Mouse (Mus musculus) layer of hippocampus, postnatal 36 days (tissue): Measurements from ENCODE around the gene Pgp. TPM values are rescaled to one million over a fixed set of nuclear protein-coding genes. Genes with fewer than 3 reads are reported as not detected.
"Not testable (repeated sequence)": the region's sequence is repeated elsewhere in the genome, so short reads cannot be mapped to it uniquely, and the experiment has no call there.

Experiments
- DNase-seq, 2 experiments: peaks; one replicate each; pipeline ENCODE4 v3.0.0; 2022
- total RNA-seq, 2 experiments: library from RNA; stranded (reverse); gene quantifications; 2 replicates each; pipeline ENCODE4 v1.2.3; 2021

The Pgp gene
- 10 to 100 TPM; 62.3 to 66.4 TPM for total RNA-seq

DNA sequence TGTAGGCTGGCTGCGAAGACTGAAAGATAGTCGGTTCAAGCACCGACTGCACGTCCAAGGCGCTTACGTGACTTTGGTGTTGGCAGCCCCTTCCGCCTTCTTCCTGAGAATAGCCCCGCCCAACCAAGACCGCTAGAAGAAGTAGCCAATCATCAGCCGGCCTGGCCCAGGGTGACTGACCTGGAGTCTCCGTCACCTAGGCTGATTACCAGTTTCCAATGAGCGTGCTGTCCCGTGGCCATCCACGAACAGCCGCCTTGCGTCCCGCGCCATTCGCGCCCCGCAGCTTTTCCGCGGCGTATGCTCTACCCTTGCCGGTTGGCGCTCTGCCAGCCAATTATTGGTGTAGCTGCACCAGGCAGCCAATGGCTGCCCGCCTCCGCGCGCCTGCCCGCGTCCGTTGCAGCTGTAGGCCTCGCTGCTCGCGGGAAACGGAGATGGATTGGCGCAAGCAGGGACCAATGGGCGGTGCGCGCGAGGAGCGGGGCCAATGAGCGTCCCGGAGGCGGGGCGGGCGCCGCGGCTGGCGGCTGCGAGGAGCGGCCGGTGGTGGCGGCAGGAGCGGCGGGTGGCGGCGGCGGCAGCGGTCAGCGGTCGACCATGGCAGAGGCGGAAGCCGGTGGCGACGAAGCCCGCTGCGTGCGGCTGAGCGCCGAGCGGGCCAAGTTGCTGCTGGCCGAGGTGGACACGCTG, at the start of gene Pgp, which contains the start of gene E4f1:
Gene Pgp, plus strand, starts transcription at position 483 of the 693 bp plus-strand sequence.
Gene E4f1, minus strand, starts transcription at position 404 of the 693 bp plus-strand sequence.
- DNase-seq: peak; percentile 99

DNA sequence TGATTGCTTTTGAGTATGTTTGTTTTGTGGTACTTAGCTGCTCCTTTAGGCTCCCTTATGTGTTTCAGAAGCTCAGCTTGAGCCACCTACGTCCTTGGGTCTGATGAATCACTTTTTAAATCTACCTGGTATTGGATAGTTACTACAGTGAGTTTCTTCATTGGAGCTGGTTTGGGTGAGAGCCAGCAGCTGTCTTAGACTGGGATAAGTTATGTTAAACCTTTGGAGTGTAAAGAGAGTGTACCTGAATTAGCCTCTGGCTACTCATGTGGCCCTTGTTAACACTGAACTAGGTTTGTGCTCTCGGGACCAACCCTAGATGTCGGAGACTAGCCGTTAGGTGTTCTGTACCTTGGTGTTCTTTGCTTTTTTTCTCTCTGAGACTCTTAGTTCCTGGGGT, 47.1 kb upstream of the Pgp start:
- no peak for DNase-seq

DNA sequence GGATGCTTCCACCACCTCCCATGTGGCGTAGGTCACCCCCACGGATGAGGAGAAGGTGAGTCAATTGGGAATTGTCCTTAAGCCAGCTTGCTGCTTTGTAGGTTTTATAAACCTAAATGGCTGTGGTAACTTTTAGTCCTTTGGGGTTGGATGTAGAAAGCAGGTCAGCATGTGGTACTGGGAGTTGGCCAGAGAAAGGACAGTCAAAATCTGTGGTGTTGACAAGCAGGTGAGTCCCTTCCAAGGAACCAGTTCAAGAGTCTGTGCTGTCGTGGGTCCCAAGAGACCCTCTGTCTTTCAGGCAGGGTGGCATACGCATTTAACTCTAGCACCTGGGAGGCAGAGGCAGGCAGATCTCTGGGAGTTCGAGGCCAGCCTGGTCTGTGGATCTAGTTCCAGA, 45.7 kb upstream of the Pgp start:
- no peak for DNase-seq

DNA sequence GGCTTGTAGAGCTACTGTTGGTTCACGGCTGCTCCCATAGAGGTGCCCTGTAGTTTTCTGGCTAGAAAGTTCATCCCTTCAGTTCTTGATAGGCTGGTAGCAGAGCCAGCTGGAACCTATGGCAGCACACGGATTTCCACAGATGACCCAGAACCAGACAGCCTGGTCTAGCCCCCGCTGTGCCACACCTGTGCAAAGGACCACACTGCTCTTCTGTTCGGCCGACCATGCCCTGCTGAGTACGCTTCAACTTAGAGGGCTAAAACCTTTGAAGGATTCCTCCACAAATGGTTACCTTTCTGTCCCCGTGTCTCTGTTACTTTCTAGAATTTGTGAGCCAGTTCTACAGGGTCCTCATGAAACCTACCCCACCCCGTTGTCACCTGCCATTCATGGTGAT, 44.9 kb upstream of the Pgp start:
- not testable (repeated sequence) for DNase-seq

DNA sequence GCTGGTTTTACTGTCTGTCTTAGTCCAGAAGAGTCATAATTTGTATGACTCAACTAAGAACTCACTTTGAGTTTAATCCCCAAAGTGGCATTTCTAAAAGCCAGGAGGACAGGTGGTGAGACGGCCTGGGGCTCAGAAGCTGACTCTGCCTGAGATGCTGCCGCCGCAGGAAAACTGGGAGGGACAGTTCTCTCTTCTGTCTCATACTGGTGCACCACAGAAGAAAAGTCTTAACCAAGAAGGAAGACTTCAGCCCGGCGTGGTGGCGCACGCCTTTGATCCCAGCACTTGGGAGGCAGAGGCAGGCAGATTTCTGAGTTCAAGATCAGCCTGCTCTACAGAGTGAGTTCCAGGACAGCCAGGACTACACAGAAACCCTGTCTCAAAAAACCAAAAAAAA, 44.3 kb upstream of the Pgp start:
- no peak for DNase-seq

DNA sequence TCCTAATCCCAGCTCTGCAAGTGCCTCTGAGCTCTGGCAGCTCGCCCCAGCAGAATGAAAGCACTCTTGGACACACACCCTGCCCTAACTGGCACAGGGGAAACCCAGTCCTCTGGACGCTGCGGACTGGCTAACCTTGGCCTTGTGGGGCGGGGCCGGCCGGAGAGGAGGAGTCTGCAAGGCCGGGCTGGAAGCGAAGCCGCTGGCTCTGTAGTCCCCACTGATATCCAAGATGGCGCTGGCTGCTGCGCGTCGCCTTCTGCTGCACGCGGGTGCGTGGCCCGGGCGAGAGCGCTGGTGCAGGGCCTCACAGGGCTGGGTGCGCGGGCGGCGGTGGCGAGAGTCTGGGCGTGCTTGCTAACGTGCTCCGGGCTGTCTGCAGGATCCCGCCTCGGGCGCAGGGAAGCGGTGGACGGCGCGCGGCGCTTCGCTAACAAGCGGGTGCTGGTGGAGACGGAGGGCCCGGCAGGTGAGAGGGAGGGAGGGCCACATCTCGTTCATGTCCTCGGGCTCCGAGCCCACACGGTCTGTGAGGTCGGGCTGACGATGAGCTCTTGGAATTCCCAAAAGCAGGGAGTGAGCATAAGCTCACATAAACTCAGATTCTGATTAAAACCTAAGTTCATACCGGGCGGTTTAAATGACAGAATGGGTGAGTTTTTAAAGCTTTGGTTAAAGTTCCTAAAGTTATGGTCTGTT, 43.6 kb upstream of the Pgp start, which contains the start of gene Eci1:
Gene Eci1, plus strand, starts transcription at position 171 of the 699 bp plus-strand sequence.
- DNase-seq: peak; percentile 91 to 92

DNA sequence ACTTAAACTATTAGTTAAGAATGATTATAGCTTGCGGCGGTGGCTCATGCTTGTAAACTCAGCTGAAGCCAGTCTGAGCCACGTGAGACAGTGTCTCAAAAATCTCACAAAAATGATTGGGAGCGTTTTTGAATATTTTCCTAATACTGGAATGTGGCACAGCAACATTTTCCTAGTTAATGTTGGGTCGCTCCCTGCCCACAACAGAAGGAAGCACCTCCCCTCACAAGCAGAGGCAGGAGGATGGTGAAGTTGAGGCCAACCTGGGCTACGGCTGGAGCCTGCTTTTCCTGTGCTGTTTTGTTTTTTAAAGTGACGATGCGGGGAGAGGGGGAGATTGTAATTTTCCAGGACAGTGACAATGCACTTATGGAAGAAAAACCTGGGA, 43.0 kb upstream of the Pgp start:
- no peak for DNase-seq

DNA sequence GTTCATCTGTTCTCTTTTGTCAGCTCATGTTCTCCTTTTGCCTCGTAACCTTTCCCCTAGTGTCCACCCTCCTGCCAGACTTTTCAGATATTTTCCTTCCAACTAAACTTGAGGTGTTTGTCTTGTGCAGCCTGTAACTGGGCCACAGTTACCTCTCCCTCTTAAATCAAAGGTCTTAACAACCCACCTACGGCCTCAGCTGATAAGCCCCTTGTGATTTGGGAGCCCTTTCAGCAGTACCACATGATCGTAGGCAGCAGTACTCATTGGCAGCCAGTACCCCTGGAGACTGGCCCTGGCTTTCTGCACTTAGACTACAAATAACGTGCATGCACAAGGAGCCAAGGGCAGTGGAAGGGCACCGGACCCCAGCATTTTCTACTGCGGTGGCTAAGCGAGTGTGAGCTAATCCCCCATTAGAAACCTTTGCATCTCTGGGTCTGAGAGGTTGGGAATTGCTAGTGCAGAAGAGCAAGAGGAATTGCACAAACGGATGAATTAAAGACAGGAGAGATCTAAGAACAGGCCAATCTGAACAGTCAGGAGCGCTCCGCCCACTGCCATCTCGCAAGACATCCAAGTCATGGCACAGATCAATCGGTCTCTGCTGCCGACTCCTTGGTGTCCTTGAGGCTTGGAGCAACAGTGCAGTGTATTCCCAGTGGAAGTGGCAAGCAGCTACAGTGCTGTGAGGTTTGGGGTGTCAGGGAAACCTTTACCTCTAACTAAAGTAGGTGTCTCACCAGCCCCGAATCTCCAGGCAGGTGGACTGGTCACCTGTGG, 40.8 kb upstream of the Pgp start:
- no peak for DNase-seq

DNA sequence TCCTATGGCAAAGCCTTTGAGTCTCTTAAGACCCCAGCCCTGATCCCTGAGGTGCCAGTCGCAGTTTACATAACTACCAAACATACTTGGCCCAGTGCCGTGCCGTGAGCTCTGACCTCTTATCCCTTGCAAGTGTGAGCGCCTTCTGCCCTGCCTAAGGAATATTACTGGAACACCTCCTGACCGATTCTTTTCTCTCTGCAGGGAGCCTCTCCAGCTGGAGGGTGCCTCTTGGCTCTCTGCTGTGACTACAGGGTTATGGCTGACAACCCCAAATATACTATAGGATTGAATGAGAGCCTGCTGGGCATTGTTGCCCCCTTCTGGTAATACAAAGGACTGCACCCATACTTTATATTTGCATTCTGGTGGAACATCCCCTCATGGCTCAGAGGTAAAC, 33.2 kb upstream of the Pgp start:
- no peak for DNase-seq

DNA sequence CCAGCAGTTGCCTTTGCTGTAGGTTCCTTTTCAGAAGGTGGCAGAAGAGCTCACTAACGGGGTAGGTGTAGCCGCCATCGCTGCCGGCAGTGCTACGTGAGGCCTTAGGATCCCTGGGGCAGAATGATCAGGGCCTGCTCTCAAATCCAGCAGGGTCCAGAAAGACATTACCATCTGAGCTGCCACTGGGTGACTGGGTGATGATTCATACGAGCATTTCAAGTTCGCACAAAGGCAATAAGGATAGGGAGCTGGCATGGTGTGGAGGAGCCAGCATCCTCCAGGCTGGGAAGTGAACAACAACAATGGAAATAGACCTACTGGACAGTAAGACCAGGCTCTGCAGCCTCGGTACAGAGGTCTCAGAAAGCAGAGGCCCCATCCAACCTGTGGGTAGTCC, 29.8 kb upstream of the Pgp start:
- no peak for DNase-seq

DNA sequence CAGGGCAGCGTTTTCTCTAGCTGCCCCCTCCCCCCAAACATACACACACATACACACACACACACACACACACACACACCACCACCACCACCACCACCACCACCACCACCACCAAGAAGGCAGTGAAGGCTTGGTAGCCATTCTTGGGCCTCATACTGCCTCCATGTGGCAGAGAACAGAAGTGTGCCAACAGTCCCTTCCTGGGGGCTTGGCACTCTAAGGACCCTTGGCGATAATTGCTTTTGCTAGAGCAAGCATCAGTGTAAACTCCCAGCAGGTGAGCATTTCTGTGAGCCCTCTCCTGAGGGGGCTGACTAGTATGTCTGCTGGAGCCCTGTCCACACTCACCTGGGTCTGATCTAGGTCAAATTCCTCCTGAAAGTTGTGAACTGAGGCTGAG, 29.0 kb upstream of the Pgp start:
- DNase-seq: no peak

DNA sequence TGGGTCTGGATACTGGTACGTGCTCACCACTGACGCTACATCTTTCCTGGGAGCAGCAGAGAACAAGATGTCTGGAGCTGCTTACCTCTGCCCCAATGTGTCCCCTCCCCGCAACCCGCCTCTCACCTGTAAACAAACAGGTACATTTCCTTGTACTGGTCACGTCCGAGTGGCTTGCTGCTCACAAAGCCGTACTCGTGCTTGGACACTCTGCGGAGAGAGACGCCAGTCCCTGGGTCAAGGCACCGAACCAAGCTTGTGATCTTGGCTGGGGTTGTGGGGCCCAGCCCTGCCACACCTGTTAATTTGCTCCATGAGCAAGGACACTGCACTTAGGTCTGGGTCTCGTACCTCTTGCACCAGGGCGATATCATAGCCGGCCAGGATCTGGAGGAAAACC, 28.1 kb upstream of the Pgp start:
- DNase-seq: no peak

DNA sequence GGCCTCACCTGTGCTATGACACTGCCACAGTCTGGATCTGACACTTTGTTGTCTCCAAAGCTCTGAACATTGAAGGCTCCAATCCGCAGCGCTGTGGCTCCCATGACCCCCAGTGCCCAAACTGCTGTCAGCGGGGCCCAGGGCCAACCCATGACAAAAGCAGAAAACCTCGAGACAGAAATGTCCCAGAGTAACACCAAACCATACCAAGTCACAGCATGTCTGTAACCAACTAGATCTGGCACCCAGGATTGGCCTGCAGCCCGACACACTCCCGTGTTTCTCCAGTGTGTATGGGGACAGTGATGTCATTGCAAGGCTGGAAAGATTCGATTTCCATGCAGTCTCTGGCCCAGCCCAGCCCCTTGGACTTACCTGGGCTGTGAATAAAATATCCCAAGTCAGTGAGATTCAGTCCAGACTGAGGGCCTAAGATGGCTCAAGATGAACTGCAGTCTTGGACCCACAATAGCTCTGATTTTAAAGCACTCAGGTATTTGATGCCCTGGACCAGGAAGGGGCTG, 27.5 kb upstream of the Pgp start, which contains the start of gene Dnase1l2:
Gene Dnase1l2, minus strand, starts transcription at position 474 of the 524 bp plus-strand sequence.
- DNase-seq: no peak

DNA sequence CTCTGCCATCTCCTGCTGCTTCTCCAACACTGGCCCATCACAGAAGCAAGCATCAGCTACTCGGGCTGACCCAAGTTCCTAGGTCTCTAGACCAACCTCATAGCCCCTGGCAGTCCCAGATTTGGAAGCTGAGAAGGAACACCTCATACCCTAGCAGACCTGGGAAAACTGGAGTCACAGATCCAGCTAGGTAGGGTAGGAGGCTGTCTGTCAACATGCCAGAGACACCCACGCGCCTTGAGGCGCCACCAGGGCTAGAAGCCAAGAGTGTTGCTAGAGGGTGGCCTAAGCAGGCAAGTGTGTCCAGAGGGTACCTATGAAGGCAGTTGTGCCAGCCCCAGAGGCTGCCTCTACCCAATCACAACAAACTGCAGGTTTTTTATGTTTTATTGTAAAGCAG, 26.8 kb upstream of the Pgp start:
- DNase-seq: peak in 1 of 2 experiments; percentile 35

DNA sequence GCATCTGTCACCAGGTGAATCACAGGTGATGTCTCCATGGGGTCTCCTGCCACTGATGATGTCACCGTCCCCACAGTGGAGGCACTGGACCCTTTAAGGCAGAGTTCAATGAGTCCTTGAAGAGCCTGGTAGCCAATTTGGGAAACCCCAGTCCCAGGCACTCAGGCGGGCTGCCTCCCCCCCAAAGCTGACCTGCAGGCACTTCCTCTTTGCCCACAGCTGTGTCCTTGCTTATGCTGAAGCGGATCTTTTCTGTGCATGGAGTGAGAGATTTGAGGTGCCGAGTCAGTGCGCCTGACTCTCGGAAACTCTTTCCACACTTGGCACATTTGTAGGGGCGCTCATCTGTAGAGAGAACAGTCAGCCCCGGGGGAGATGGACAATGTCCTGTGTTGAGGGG, 23.6 kb upstream of the Pgp start:
- no peak for DNase-seq

DNA sequence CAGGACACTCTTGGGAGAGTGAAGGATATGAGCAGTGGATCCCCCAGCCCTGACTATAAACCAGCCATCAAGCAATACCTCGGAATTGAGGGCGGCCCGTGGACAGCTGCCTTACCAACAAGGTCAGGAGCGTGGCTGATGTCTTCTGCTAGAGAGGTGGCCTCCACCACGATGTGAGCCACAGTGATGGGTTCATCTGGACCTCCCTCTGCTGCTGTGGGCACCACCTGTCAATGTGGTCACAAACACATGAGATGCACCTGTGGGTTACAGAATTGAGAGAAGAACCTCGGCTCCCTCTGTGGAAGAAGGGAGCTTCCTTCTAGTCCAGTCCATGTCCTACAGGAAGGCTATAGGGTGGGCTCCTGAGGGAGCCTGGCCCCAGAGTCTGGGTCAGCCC, 20.7 kb upstream of the Pgp start:
- DNase-seq: no peak

DNA sequence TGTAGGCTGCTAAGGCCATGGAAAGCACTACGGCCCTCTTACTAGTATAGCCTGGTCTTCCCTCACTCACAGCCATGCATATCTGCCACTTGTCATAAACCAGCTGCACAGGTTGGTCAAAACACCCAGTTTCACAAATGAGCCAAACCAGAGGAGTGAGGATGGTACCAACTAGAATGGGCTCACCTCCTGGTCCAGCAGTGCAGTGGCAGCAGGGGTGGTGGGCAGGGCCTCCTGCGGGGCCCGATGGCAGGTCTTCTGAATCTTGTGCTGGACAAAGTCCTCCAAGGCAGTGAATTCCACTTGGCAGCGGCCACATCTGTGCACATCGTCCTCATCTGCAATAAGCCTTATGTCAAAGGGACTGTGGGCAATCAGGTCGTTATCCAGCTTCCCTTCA, 19.0 kb upstream of the Pgp start:
- DNase-seq: no peak

DNA sequence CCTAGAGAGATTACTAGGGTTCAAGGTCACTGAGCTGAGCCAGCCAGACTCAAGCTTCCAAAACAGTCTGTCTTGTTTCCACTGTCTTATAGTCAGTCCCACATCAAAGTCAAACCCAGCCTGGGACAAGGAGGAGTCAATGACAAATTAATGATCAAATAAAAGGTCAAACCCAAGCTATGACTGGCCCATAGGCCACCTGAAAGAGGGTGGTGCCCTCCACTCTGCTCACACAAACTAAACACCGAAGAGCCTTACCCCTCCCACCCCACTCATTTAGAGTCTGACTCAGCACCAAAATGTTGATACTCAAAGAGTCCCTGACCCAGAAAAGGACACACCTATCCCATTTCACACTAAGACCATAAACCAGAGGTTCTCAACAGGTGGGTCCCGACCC, 16.8 kb upstream of the Pgp start:
- no peak for DNase-seq

DNA sequence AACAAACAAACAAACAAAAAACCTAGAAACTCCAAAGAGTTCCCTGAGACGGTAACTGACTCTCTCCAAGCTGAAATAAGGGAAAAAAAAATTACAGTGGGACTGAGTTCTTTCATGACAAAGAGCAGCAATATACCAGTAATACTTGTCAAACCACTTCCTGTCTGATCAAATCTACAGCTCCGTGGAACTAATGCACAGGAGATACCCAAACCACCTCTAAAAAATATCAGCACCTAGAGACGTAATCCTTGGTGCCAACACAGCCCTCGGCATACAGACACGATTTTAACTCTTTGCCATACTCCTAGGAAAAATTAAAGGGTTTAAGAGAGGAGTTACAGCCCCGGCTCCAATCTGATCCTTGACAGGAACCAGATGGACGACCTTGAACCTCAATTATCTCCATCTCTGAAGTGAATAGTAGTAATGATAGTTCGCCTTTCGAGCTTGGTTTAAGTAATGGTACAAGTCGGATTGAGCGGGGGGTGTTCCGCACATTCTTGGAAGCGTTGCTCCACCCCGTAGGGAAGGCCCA, 15.9 kb upstream of the Pgp start:
- DNase-seq: no peak

DNA sequence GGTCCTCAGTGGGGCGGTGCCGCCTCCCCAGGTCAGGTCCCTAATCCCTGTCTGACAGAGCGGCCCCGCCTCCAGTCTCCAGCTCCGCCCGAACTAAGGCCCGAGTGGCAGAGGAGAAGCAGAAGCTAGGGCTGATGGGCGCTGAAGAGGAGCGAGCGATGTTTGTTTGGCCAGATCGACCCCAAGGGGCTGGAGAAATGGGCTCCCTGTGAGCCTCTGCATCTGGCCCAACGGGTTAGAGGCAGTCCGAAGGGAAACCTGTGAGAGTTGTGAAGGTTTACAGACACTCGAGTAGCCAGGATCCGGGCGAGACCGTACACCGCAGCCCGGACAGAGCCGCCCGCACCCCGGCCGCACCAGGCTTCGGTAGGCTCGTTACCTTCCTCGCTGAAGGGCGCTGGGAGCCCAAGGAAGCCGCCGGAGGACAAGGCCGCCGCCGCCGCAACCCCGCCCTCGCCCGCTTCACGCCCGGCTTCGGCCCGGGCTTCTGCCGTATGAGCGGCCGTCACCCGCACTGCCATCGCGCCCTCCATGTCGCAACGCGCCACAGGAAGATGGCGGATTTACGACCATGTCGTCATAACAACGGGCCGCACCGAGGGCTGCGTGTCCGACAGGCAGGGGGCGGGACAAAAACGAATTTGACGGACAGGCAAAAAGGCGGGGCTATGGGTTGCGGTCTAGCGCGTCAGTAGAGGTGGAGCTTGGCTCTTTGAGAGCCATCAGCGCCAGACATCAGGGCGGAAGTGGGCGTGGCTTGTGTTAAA, 15.3 kb upstream of the Pgp start:
- peak; percentile 99 for DNase-seq

DNA sequence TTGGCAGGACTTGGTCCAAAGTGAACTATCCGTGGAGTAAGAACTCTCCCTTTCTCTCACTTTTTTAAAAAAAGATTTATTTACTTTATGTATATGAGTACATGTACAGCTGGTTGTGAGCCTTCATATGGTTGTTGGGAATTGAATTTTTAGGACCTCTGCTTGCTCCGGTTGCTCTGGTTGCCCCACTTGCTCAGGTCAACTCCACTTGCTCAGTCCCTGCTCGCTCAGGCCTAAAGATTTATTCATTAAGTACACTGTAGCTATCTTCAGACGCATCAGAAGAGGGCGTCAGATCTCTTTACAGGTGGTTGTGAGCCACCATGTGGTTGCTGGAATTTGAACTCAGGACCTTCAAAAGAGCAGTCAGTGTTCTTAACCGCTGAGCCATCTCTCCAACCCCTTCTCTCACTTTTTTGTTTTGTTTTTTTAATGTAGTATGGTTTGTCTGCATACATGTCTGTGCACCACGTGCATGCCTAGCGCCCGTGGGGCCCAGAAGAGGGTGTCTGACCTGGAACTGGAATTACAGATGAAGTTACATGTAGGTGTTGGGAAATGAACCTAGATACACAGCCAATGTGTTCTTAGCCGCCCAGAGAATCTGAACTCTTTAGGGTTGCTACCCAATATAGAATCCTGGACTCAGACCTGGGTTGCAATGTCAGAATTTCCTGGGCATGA, 14.5 kb upstream of the Pgp start:
- not testable (repeated sequence) for DNase-seq
